Mouse (Mus musculus) small intestine, adult 2 months (tissue): ENCODE measurements around the gene Sik1.

Source experiments
- CTCF ChIP-seq: fragments of 200-500 bp; IDR thresholded peaks from 2 replicates; pipeline ENCODE4 v1.5.1; 2012; ENCODE audit warnings: low read depth, mild to moderate bottlenecking, control low read depth, inconsistent platforms, low read length, moderate library complexity, mixed read lengths; ENCODE audit not compliant: insufficient replicate concordance, insufficient read length; ENCODE audit errors: extremely low read depth
- POLR2A ChIP-seq: fragments of 200-500 bp; IDR thresholded peaks from 2 replicates; pipeline ENCODE4 v1.6.1; 2012; ENCODE audit warnings: low read depth, mild to moderate bottlenecking, control low read depth, inconsistent platforms, low read length, moderate library complexity

- no peak for TF ChIP-seq CTCF
- no peak for TF ChIP-seq POLR2A
Measured at GRCm38 (mm10) chr17:31889446-31890201, 34.0 kb upstream of the Sik1 start.
